Mouse (Mus musculus): ENCODE measurements at regions not wholly inside any gene's neighbourhood (a gene's known extent, or its start where the extent isn't known, plus 50 kb on each side); places are given as distances from the start of the nearest gene placed in this dataset.

- peak; percentile 78 for DNase-seq (ENCODE audit: low spot score)
These were observed 51.0 kb upstream of the Ssbp3 start for GRCm38 (mm10) chr4:106859476-106859875.

GRCm38 (mm10) chr4:106858357-106859088, 52.0 kb upstream of the Ssbp3 start:
- DNase-seq (ENCODE audit: low spot score), result no peak

DNA sequence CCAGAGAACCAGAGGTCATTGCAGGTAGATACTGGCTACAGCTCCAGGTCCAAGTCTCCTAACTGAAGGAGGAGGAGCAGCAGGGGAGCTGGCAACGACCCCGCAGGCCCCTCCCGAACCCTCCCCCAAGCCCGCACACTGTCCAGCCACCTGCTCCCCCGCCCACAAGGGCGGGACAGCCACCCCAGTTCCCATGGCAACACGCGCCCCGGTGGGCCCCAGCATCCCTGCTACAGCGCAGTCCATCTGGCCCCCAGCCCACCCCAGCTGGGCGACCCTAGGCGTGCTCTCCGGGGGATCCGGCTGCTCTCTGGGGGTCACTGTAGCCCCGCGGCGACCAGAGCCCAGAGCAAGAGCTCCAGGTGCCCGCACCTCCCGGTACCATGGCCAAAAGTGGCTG, 51.0 kb upstream of the Acot11 start:
- peak; percentile 21 for DNase-seq (ENCODE audit: low spot score)

- peak; percentile 74 for DNase-seq (ENCODE audit: low spot score)
These were observed 49.8 kb upstream of the Acot11 start for GRCm38 (mm10) chr4:106854361-106855309.
